Mouse (Mus musculus) heart, postnatal 0 days (tissue): ENCODE measurements around the gene Atg4d. TPM values are rescaled to one million over a fixed set of nuclear protein-coding genes. Genes with fewer than 3 reads are reported as not detected.
"Not testable (repeated sequence)": the region's sequence is repeated elsewhere in the genome, so short reads cannot be mapped to it uniquely, and the experiment has no call there.

Experiments
- ATAC-seq: fragments of 200-750 bp; cut with Nextera tagmentation; 2 replicates; pipeline ENCODE4 v1.8.0; 2017; ENCODE audit warnings: low read depth, moderate number of reproducible peaks, moderate library complexity; ENCODE audit not compliant: insufficient read depth
- DNase-seq: peaks from one replicate; pipeline ENCODE4 v3.0.0-alpha.2; 2016; ENCODE audit warnings: low spot score
- H3K27ac ChIP-seq: fragments of 300-500 bp; sonication (generic); 2 replicates; pipeline ENCODE4 v1.5.1; 2014; ENCODE audit warnings: low read depth, mild to moderate bottlenecking
- H3K27me3 ChIP-seq: fragments of 300-500 bp; sonication (generic); 2 replicates; pipeline ENCODE4 v1.6.1; 2014; ENCODE audit warnings: low read length, mixed read lengths; ENCODE audit not compliant: control insufficient read depth, insufficient read depth
- H3K36me3 ChIP-seq: fragments of 300-500 bp; sonication (generic); replicated peaks from 2 replicates; pipeline ENCODE4 v1.6.1; 2014; ENCODE audit warnings: low read length, mixed read lengths; ENCODE audit not compliant: control insufficient read depth, insufficient read depth
- H3K4me1 ChIP-seq: fragments of 300-500 bp; sonication (generic); 2 replicates; pipeline ENCODE4 v1.6.1; 2014; ENCODE audit warnings: antibody characterized with exemption; ENCODE audit not compliant: control insufficient read depth, insufficient read depth
- H3K4me2 ChIP-seq: fragments of 300-500 bp; sonication (generic); 2 replicates; pipeline ENCODE4 v1.6.1; 2014; ENCODE audit warnings: low read depth, mild to moderate bottlenecking, low read length, moderate library complexity
- H3K4me3 ChIP-seq: fragments of 300-500 bp; sonication (generic); 2 replicates; pipeline ENCODE4 v1.5.1; 2014; ENCODE audit warnings: low read depth, low read length
- H3K9ac ChIP-seq: fragments of 300-500 bp; sonication (generic); replicated peaks from 2 replicates; pipeline ENCODE4 v1.6.1; 2014; ENCODE audit warnings: low read depth, low read length, mixed read lengths
- H3K9me3 ChIP-seq: fragments of 300-500 bp; sonication (generic); replicated peaks from 2 replicates; pipeline ENCODE4 v1.6.1; 2016; ENCODE audit warnings: low read length; ENCODE audit not compliant: control insufficient read depth
- CTCF ChIP-seq: IDR thresholded peaks from 2 replicates; pipeline ENCODE4 v1.5.1; 2016; ENCODE audit warnings: antibody characterized with exemption, control low read depth, low read depth
- EP300 ChIP-seq: IDR thresholded peaks from 2 replicates; pipeline ENCODE4 v1.6.1; 2016; ENCODE audit warnings: antibody characterized with exemption, low read depth
- WGBS: fragments of 180-500 bp; shearing (Covaris S2); extraction: QIAGEN DNeasy Blood & Tissue Kit; methylation state at CpG from one replicate; pipeline ENCODE4 v1.1.7; 2014; 5-methylcytosine and 5-hydroxymethylcytosine counted together
- polyA plus RNA-seq: library from polyadenylated mRNA; unstranded; fragments of >200 nt; fragmentation: Nextera tagmentation; extraction: Ambion mirVana; gene quantifications from 2 replicates; pipeline ENCODE4 v1.2.1, GENCODE M21; 2015
- total RNA-seq: library from RNA; depleted of rRNA; stranded (reverse); fragments of >200 nt; gene quantifications from 2 replicates; pipeline ENCODE4 v1.2.3, GENCODE M21; 2014; ENCODE audit warnings: low replicate concordance

Atg4d gene
- total and polyA plus RNA-seq, 2 experiments from 2014 or later: 56.1 to 67.4 TPM

- Histone ChIP-seq H3K4me2 (peak overlapping the region; percentile 93), H3K4me1 (peaks cover 20% of the 10 kb centered on the region), H3K9ac (peak overlapping the region; percentile 25; the same call in 1 of the 2 replicates), H3K27ac (peak overlapping the region; percentile 75), H3K36me3 (peaks cover 22% of the 10 kb centered on the region), H3K27me3 (no peaks in the 10 kb centered on the region), H3K9me3 (no peaks in the 10 kb centered on the region), H3K4me3 (peak overlapping the region; percentile 99)
- WGBS: 16% methylated on average over 17 of the region's 17 CpGs
- TF ChIP-seq CTCF: no peak
- no peak for TF ChIP-seq EP300
- DNase-seq (no peak), ATAC-seq (peak; percentile 6; the same call in 1 of the 2 replicates)
Observed at GRCm38 (mm10) chr9:21264272-21264999, 657 bp upstream of the Atg4d start.

- Histone ChIP-seq H3K27ac (peak overlapping the region; percentile 85), H3K4me1 (peaks cover 20% of the 10 kb centered on the region), H3K36me3 (peaks cover 32% of the 10 kb centered on the region), H3K4me2 (peak overlapping the region; percentile 93), H3K9ac (peak overlapping the region; percentile 98), H3K4me3 (peak overlapping the region; percentile 99), H3K27me3 (no peaks in the 10 kb centered on the region), H3K9me3 (no peaks in the 10 kb centered on the region)
- no peak for TF ChIP-seq CTCF
- no peak for TF ChIP-seq EP300
- ATAC-seq (no peak), DNase-seq (no peak)
- WGBS: 6% methylated on average over 11 of the region's 11 CpGs
Observed at GRCm38 (mm10) chr9:21265611-21266010, 518 bp downstream of the Atg4d start.

- 69% methylated on average over 5 of the region's 5 CpGs for WGBS
- Histone ChIP-seq H3K4me3 (peak overlapping the region; percentile 99; the same call in 1 of the 2 replicates), H3K27me3 (no peaks in the 10 kb centered on the region), H3K27ac (no peak overlapping the region), H3K36me3 (peaks cover 45% of the 10 kb centered on the region), H3K4me2 (peak overlapping the region; percentile 93), H3K9me3 (no peaks in the 10 kb centered on the region), H3K4me1 (peaks cover 20% of the 10 kb centered on the region), H3K9ac (no peak overlapping the region)
- no peak for DNase-seq
- no peak for TF ChIP-seq CTCF
- TF ChIP-seq EP300: no peak
- ATAC-seq: no peak
Observed at GRCm38 (mm10) chr9:21266889-21267288, 1.8 kb downstream of the Atg4d start.

- Histone ChIP-seq H3K27me3 (no peaks in the 10 kb centered on the region), H3K4me1 (peaks cover 20% of the 10 kb centered on the region), H3K27ac (no peak overlapping the region), H3K4me2 (no peak overlapping the region), H3K4me3 (no peak overlapping the region), H3K9ac (no peak overlapping the region), H3K36me3 (peaks cover 59% of the 10 kb centered on the region), H3K9me3 (no peaks in the 10 kb centered on the region)
- no peak for DNase-seq
- 94% methylated on average over 16 of the region's 16 CpGs for WGBS
- TF ChIP-seq CTCF: no peak
- TF ChIP-seq EP300: no peak
- ATAC-seq: no peak
Observed at GRCm38 (mm10) chr9:21268305-21268704, 3.2 kb downstream of the Atg4d start.

- not testable (repeated sequence) for H3K4me3 ChIP-seq, H3K27ac ChIP-seq, DNase-seq, H3K9ac ChIP-seq, H3K9me3 ChIP-seq, H3K4me2 ChIP-seq, ATAC-seq, H3K27me3 ChIP-seq
- 80% methylated on average over 5 of the region's 5 CpGs for WGBS
- H3K4me1 ChIP-seq: peaks cover 23% of the 10 kb centered on the region
- H3K36me3 ChIP-seq: peaks cover 72% of the 10 kb centered on the region
Observed at GRCm38 (mm10) chr9:21269590-21269989, 4.5 kb downstream of the Atg4d start.

- Histone ChIP-seq H3K4me3 (no peak overlapping the region), H3K27ac (no peak overlapping the region), H3K4me1 (peaks cover 7% of the 10 kb centered on the region; the same call in 1 of the 2 replicates), H3K27me3 (no peaks in the 10 kb centered on the region), H3K9ac (no peak overlapping the region), H3K9me3 (no peaks in the 10 kb centered on the region), H3K36me3 (peaks cover 94% of the 10 kb centered on the region), H3K4me2 (no peak overlapping the region)
- TF ChIP-seq EP300: no peak
- TF ChIP-seq CTCF: no peak
- 85% methylated on average over 9 of the region's 9 CpGs for WGBS
- DNase-seq: no peak
- ATAC-seq: no peak
Observed at GRCm38 (mm10) chr9:21272391-21272790, 7.3 kb downstream of the Atg4d start.
